Mouse (Mus musculus) bone marrow macrophage, adult 2 months (primary cell): ENCODE measurements around the gene Ctsl.

ENCODE experiments used
- CTCF ChIP-seq: IDR thresholded peaks from 2 replicates; pipeline ENCODE4 v1.5.1; 2012; ENCODE audit warnings: low read depth, mild to moderate bottlenecking, low read length, moderate library complexity
- POLR2A ChIP-seq: IDR thresholded peaks from 2 replicates; pipeline ENCODE4 v1.6.1; 2012; ENCODE audit warnings: mild to moderate bottlenecking, low read depth, low read length, borderline replicate concordance

GRCm38 (mm10) chr13:64416955-64417601 lies 46.4 kb upstream of the Ctsl start:
- TF ChIP-seq POLR2A (no peak), CTCF (no peak)
